Mouse (Mus musculus) lung, adult 2 months (tissue): Measurements from ENCODE around the gene Gm4871.

Experiments
- CTCF ChIP-seq: fragments of 200-500 bp; IDR thresholded peaks from 2 replicates; pipeline ENCODE4 v1.5.1; 2011; ENCODE audit warnings: mild to moderate bottlenecking, low read length, control low read depth; ENCODE audit not compliant: insufficient read depth
- POLR2A ChIP-seq: fragments of 200-500 bp; IDR thresholded peaks from 2 replicates; pipeline ENCODE4 v1.6.1; 2011; ENCODE audit warnings: low read depth, mild to moderate bottlenecking, control low read depth, low read length, borderline replicate concordance; ENCODE audit errors: extremely low read depth

DNA sequence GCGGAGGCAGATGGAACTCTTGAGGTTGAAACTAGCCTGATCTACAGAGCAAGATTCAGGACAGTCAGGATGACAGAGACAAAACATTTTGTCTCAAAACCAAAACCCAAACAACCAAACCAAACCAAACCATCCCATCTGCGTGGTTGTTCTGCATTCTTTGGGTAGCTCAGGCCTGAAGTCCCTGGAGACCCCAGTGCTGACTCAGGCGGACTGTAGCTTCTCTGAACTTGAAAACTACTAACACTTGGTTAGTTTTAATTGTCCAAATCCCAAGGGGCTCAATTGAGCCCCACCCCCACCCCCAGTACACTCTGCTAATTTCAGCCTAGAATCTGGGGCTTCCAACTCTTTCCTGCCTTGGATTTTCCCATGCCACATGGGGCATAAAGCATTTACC lies 29.2 kb downstream of the Gm4871 start:
- TF ChIP-seq POLR2A (no peak), CTCF (no peak)
